Mouse (Mus musculus): ENCODE results near the gene Prl8a1.

Gene Prl8a1

DNA sequence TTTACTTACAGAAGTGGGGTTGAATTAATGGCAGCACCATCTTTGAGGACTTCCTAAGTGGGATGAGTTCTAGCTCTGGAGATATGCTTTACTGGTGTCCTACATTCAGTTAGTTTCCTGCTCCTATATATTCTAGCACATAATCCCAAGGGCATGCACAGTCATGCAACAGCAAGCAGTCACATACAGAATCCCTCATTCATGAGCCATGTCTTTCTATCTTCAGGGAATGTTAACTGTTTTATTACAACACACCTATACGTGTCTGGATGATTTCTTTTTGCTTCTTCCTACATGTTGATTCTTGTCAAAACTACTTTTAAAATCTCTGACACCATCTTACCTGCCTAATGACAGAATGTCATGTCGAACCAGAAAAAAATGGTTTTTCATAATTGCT, at the start of gene Prl8a1:
TSS of gene Prl8a1 (minus strand) at position 101 of the 400 bp plus-strand sequence.
- DNase-seq, result no peak

DNA sequence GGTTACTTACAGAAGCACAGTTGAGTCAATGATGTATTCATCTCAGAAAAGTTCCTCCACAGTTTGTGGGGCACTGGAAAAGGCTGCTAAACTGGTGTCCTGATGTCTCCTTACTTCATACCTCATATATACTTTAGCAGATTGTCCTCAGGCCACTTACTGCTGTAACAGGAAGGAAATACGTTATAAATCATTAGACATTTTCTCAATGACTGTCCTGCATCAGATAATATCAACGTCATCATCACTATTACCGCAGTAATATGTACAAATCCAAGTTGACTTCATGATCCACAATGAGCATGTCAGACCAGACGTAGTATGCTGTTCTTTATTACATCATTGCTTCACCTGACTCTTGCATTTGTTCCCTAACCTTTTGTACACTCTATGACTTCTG, 28.5 kb upstream of the Prl8a1 start, which contains the start of gene Prl7b1:
TSS of gene Prl7b1 (minus strand) at position 101 of the 400 bp plus-strand sequence.
- DNase-seq, result no peak

DNA sequence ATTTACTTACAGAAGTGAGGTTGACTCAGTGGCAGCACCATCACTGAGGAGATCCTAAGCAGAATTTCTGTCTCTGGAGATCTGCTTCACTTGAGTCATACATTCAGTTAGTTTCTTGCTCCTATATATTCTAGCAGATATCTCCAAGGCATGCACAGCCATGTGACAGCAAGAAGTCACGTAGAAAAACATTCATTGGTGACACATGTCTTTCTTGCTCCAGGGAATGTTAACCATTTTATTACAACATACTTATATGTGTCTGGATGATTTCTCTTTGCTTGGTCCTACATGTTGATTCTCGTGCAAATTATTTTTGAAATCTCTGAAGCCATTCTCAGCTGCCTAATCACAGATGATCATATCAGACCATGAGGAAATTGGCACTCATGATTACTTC, 17.5 kb downstream of the Prl8a1 start, which contains the start of gene Prl8a9:
TSS of gene Prl8a9 (minus strand) at position 101 of the 400 bp plus-strand sequence.
- DNase-seq, result no peak

DNA sequence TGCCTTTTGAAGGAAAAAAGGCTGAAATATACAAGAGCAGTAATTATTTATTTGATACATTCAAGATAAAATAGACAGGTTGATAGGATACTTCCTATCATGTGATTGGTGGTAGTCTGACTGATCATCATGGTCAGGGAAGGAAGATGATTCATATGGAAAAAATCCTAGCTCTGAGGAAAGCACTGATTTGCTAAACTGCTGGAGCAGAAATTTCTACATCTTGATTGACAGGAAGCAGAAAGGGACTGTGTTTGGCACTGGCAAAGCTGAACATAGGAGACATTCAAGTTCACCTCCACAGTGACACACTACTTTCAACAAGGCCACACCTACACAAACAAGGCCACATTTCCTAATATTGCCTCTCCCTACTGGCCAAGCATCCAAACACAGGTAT, 28.6 kb downstream of the Prl8a1 start:
- DNase-seq, result no peak
